ENCODE assay signal across 7 mouse cellular contexts in the genomic region with DNA sequence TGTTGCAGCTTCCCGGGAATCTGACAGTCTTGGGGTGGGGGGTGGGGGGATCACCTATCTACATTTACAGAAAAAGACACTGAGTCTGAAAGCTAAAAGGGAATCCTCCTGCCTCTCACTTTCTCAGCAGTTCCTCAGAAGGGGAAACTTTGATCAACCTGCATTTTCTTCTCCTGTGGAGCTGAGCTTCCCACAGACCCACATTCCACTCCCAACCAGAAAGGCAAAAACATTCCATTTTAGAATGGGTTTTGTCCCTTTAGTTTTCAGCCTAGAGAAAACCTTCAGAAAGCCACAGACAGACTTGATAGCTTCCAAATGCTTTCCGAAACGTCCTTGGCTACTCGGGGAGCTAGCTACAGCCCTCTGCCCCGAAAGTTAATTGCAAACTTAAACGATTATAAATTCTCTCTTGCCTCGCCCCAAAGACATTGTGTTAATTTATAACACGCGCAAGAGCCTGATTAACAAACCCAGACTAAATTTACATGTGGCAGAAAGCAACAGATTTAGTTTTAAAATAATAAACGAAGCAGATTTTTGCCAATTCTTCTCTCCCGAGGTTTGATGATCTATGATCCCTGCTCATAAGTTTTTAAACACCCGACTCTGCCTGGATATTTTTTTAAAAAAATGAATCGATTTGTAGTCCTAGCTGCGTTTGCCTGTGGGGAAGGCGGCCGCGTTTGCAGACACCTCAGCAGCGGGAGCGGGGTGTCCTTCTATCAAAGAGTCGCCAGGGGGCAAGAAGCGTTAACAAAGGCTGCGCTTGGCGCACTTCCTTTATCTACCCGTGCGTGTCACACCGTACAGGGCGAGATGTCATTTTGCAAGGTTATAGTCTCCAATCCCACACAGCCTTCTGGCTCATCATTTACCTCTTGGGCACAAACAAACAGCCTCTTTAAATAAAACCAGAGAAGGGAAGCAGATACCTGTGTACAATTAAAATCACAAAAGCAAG. TPM values are rescaled to one million over a fixed set of nuclear protein-coding genes. Genes with fewer than 3 reads are reported as not detected.
DNase-seq lines count a peak whose midpoint lies in the region; ATAC-seq and TF ChIP-seq lines count a peak whose summit lies in the region.

No protein-coding gene starts in this region.

- no peak for TF ChIP-seq POLR2A in spleen, adult 2 months (IDR thresholded peaks at IDR 0.05; ENCODE audit: low read depth, low read length)

- H3K4me2 ChIP-seq in forebrain, embryonic 14.5 days (ENCODE audit: low read length): no peak overlapping the region
- H3K4me2 ChIP-seq in hindbrain, embryonic 12.5 days (replicated peaks): peak overlapping the region; percentile 36
- peak overlapping the region; percentile 46 for H3K4me2 ChIP-seq in midbrain, embryonic 11.5 days

- H3K27me3 ChIP-seq in forebrain, embryonic 14.5 days (replicated peaks; ENCODE audit: control insufficient read depth, insufficient read depth, low read length): peaks cover 93% of the 10 kb centered on the region
- H3K27me3 ChIP-seq in hindbrain, embryonic 12.5 days: peaks cover 95% of the 10 kb centered on the region
- peaks cover 71% of the 10 kb centered on the region for H3K27me3 ChIP-seq in midbrain, embryonic 11.5 days (ENCODE audit: control insufficient read depth, insufficient read depth, low read length)
- H3K27me3 ChIP-seq in spleen, adult 2 months (ENCODE audit: control insufficient read depth, insufficient read depth, low read length): peaks cover 18% of the 10 kb centered on the region

- H3K9ac ChIP-seq in forebrain, embryonic 14.5 days (ENCODE audit: low read length): no peak overlapping the region
- peak overlapping the region; percentile 35; the same call in 1 of the 2 replicates for H3K9ac ChIP-seq in hindbrain, embryonic 12.5 days
- peak overlapping the region; percentile 69 for H3K9ac ChIP-seq in midbrain, embryonic 11.5 days (ENCODE audit: low read length)

- no peak overlapping the region for H3K4me3 ChIP-seq in forebrain, embryonic 14.5 days (ENCODE audit: low read depth, low read length)
- H3K4me3 ChIP-seq in hindbrain, embryonic 12.5 days: peak overlapping the region; percentile 12; the same call in 1 of the 2 replicates
- H3K4me3 ChIP-seq in midbrain, embryonic 11.5 days (ENCODE audit: low read depth, low read length): peak overlapping the region; percentile 28
- H3K4me3 ChIP-seq in spleen, adult 2 months (ENCODE audit: extremely low read depth, insufficient read depth, insufficient read length): no peak overlapping the region

- H3K4me1 ChIP-seq in forebrain, embryonic 14.5 days (ENCODE audit: control insufficient read depth, insufficient read depth, low read length): no peaks in the 10 kb centered on the region
- peaks cover 24% of the 10 kb centered on the region for H3K4me1 ChIP-seq in hindbrain, embryonic 12.5 days
- peaks cover 20% of the 10 kb centered on the region for H3K4me1 ChIP-seq in midbrain, embryonic 11.5 days (ENCODE audit: control insufficient read depth, insufficient read depth, low read length)
- no peaks in the 10 kb centered on the region for H3K4me1 ChIP-seq in spleen, adult 2 months (ENCODE audit: control insufficient read depth, insufficient read depth, insufficient read length)

- H3K27ac ChIP-seq in forebrain, embryonic 14.5 days (ENCODE audit: low read depth, low read length): no peak overlapping the region
- peak overlapping the region; percentile 66; the same call in 1 of the 2 replicates for H3K27ac ChIP-seq in hindbrain, embryonic 12.5 days
- H3K27ac ChIP-seq in midbrain, embryonic 11.5 days (ENCODE audit: low read depth, low read length): peak overlapping the region; percentile 57
- H3K27ac ChIP-seq in spleen, adult 2 months (ENCODE audit: insufficient read depth, low read length): no peak overlapping the region

- 2% methylated on average over 27 of the region's 27 CpGs for WGBS in forebrain, embryonic 14.5 days
- under 1% methylated on average over 27 of the region's 27 CpGs for WGBS in hindbrain, embryonic 12.5 days
- WGBS in midbrain, embryonic 11.5 days: 1% methylated on average over 27 of the region's 27 CpGs
- 6% methylated on average over 27 of the region's 27 CpGs for WGBS in spleen, adult 2 months

- intact Hi-C loops in left cerebral cortex, postnatal 10 days (cut with DNase I): loop anchor here (5.0 kb wide), 2 partner anchors 45 to 1355 kb away; a partner anchor contains a TSS

- DNase-seq in R1 (ENCODE audit: low read depth, low spot score): peak; percentile 87
- DNase-seq in cerebellum, adult 11 months: peak; percentile 89
- peak; percentile 85 for DNase-seq in forebrain, embryonic 14.5 days (ENCODE audit: low spot score)
- peak; percentile 12 to 62 for DNase-seq in left cerebral cortex, postnatal 10 days (ENCODE audit: extremely low spot score in 1 of 2, low spot score in 2 of 2)
- peak; percentile 94 for DNase-seq in midbrain, embryonic 11.5 days (ENCODE audit: low spot score, missing footprints)
- DNase-seq in spleen, adult 2 months (ENCODE audit: low read depth in 1 of 2, low spot score in 2 of 2): peak; percentile 37 to 61

- peak; percentile 55; the same call in 1 of the 2 replicates for TF ChIP-seq CTCF in spleen, adult 2 months (IDR thresholded peaks at IDR 0.05; ENCODE audit: extremely low read depth, insufficient read depth, insufficient read length, insufficient replicate concordance)

- H3K36me3 ChIP-seq in forebrain, embryonic 14.5 days (ENCODE audit: control insufficient read depth, insufficient read depth, low read length): no peaks in the 10 kb centered on the region
- H3K36me3 ChIP-seq in hindbrain, embryonic 12.5 days: no peaks in the 10 kb centered on the region
- no peaks in the 10 kb centered on the region for H3K36me3 ChIP-seq in midbrain, embryonic 11.5 days (ENCODE audit: control insufficient read depth, insufficient read depth, low read length)
- no peaks in the 10 kb centered on the region for H3K36me3 ChIP-seq in spleen, adult 2 months (ENCODE audit: control insufficient read depth, insufficient read depth, low read length)

- ATAC-seq in forebrain, embryonic 14.5 days: peak; percentile 90
- peak; percentile 78; the same call in 1 of the 2 replicates for ATAC-seq in hindbrain, embryonic 12.5 days (ENCODE audit: low FRiP score)
- peak; percentile 86 for ATAC-seq in midbrain, embryonic 11.5 days (ENCODE audit: low FRiP score)

- no peaks in the 10 kb centered on the region for H3K9me3 ChIP-seq in forebrain, embryonic 14.5 days (replicated peaks; ENCODE audit: control insufficient read depth, low read length)
- no peaks in the 10 kb centered on the region for H3K9me3 ChIP-seq in hindbrain, embryonic 12.5 days (replicated peaks)
- no peaks in the 10 kb centered on the region for H3K9me3 ChIP-seq in midbrain, embryonic 11.5 days (ENCODE audit: control insufficient read depth, low read length)

RNA-seq across cellular contexts. Expression of a gene that starts 42.7 kb away (rescaled TPM):
- polyA plus RNA-seq in forebrain, embryonic 14.5 days (2014; fragmentation: Nextera tagmentation; extraction: Ambion mirVana): not detected in 2 replicates
- 0.66 and 0.86 TPM in 2 replicates for polyA plus RNA-seq in hindbrain, embryonic 12.5 days (2016; fragmentation: Nextera tagmentation; extraction: Ambion mirVana)
- not detected for total RNA-seq in left cerebral cortex, postnatal 10 days (2021)
- polyA plus RNA-seq in midbrain, embryonic 11.5 days (2014; fragmentation: Nextera tagmentation; extraction: Ambion mirVana): 2.4 and 2.9 TPM in 2 replicates
- not detected in 2 replicates for polyA plus RNA-seq in spleen, adult 2 months (2012; rRNA removed)

RNA-seq across cellular contexts. Expression of a gene that starts 51.6 kb away (rescaled TPM):
- polyA plus RNA-seq in forebrain, embryonic 14.5 days (2014; fragmentation: Nextera tagmentation; extraction: Ambion mirVana): 81.8 and 85.6 TPM in 2 replicates
- polyA plus RNA-seq in hindbrain, embryonic 12.5 days (2016; fragmentation: Nextera tagmentation; extraction: Ambion mirVana): 95.6 and 101 TPM in 2 replicates
- 100 to 1,000 TPM in 1 of 2 experiments, 10 to 100 TPM in 1; 88.0 to 102 TPM for total RNA-seq in left cerebral cortex, postnatal 10 days (2021)
- polyA plus RNA-seq in midbrain, embryonic 11.5 days (2014; fragmentation: Nextera tagmentation; extraction: Ambion mirVana): 129 and 137 TPM in 2 replicates
- polyA plus RNA-seq in spleen, adult 2 months (2012; rRNA removed): 20.6 and 32.8 TPM in 2 replicates

Comparison
In these comparisons a context has a peak if more than half of its experiments do, and no peak if none do; other contexts are left out.
1. DNase-seq: peak in every context shown above with its lines; median percentile 94 in midbrain, embryonic 11.5 days; 89 in cerebellum, adult 11 months; 87 in R1; 85 in forebrain, embryonic 14.5 days; 49 in spleen, adult 2 months; 37 in left cerebral cortex, postnatal 10 days.
2. H3K27ac ChIP-seq: peak in hindbrain, embryonic 12.5 days (single experiment) and midbrain, embryonic 11.5 days (single experiment); none in forebrain, embryonic 14.5 days (single experiment) and spleen, adult 2 months (single experiment).
3. H3K4me3 ChIP-seq: peak in hindbrain, embryonic 12.5 days (single experiment) and midbrain, embryonic 11.5 days (single experiment); none in forebrain, embryonic 14.5 days (single experiment) and spleen, adult 2 months (single experiment).
4. Peak in every context shown above with its lines, with median percentiles within 50 percentile points of each other: ATAC-seq.